Mouse (Mus musculus) neural tube, embryonic 10.5 days (tissue): ENCODE results near the gene Mmrn2.

Source experiments
- DNase-seq: peaks from one replicate; pipeline ENCODE4 v3.0.0-alpha.2; 2017; ENCODE audit warnings: low spot score; ENCODE audit errors: extremely low spot score

Gene Mmrn2

DNA sequence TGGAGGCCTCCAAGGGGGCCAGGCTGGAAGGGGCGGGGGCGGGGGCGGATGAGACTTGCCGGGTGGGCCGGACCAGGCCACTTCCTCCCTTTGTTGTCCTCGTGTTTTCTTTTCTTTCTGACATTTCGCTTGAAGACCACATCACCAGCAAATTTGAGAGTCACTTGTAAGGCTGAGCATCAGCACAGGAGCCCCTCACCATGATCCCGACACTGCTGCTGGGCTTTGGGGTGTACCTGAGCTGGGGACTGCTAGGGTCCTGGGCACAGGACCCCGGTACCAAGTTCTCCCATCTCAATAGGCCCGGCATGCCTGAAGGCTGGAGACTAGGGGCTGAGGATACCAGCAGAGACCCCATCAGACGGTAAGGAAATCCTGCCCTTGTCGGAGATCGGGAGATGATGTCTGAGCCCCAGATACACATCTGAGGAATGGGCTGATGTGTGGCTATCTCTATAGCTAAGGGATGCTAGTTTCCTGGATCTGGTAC, at the start of gene Mmrn2:
Mmrn2 (plus strand) TSS at position 51 of the 490 bp plus-strand sequence.
- DNase-seq = no peak

- DNase-seq = no peak
Measured at GRCm38 (mm10) chr14:34326606-34327005, 48.7 kb upstream of the Mmrn2 start.

GRCm38 (mm10) chr14:34327618-34328017, 47.6 kb upstream of the Mmrn2 start:
- DNase-seq = no peak

DNA sequence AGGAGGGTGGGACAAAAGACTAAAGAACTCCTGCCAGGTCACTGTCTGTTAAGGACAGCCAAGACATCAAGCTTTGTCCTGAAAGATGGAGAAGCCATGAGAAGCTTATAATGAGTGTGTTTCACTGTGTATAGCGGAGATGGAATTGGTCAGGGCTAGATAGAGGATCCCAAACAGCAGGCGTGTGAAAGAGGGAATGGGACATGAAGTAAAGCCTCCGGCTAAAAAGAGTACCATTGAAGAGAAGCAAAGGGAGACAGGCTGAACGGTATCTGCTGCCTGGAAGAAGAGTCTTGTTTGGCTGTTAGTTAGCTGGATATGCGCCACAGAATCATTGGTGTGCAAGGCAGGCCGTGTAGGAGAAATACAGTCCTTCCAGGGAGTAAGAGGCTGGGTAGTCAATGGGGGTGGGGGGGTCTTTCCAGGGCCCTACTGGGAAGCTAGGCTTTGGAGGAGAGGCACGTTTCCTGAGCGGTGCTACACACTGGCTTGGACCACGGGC, 44.6 kb upstream of the Mmrn2 start:
- no peak for DNase-seq

DNA sequence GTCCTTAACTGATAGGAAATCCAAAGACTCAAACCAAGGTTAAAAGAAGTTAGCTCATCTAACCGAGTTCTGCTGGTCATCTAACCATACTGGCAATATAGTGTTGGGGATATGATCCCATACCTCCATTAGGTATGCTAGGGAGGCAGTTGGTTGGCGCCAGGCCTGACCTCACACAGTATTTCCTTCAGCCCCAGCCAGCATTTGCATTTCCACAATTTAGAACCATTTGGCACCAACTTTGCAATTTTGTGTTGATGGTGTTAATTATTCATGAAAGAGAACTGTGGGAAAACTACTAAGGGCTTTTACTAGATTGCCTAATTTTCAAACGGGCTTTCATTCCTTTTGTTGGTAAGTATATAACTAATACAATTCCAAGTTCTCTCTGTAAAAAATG, 43.4 kb upstream of the Mmrn2 start:
- no peak for DNase-seq

DNA sequence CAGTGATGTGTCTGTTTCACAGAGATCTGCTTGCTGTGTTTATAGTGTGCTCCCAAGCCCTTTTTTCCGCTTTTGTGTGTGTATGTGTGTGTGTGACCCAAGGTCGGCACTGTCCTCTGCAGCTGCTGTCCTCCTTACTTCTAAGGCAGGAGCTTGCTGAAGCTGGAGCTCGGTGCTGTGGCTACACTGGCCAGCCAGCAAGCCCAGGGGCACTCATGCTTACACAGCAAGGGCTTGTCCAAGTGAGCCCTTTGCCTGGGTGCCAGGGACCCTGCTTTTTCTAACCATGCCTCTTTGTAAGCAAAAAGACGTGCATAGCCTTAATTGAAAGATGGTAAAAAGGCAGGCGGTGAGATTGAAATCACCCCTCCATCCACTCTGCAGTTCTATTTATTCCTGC, 42.8 kb upstream of the Mmrn2 start:
- no peak for DNase-seq

DNA sequence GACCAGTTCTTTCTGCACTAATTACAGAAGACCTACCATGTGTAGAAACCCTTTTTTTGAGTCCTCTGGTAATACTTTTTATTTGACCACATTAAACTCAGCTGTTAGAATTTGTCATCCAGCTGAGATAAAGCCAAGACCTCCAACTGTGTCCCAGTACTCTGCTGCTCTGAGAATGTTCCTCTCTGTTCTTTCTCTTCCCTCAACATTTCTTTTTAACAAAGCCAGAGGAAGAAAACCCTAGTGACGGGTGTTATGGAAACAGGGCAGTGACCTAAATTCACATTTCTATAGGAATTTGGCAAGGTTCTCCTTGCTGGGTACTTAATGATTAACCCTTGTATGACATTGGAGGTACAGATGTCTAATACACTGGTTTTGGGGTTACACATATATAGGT, 35.8 kb upstream of the Mmrn2 start:
- no peak for DNase-seq

GRCm38 (mm10) chr14:34341993-34342392, 33.3 kb upstream of the Mmrn2 start:
- DNase-seq = no peak

GRCm38 (mm10) chr14:34343078-34343477, 32.2 kb upstream of the Mmrn2 start:
- DNase-seq = no peak

DNA sequence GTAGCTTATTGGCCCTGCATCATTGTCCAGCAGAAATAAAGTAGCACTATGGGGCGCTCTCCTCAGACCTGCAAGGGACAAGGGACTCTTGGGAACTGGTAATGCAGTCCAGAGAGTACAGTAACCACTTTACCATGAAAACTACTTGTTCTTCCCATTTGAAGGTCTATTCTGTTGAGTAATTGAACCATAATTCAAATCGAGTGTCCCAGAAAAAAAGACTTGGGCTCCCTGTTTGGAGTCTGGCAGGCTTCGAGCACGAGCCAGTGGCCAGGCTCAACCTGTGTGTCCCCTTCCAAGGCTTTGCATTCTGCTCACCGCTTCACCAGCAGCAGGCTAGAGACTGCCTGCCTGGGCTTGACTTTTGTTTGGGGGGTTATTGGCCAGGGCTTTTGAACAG, 30.9 kb upstream of the Mmrn2 start:
- DNase-seq = no peak

DNA sequence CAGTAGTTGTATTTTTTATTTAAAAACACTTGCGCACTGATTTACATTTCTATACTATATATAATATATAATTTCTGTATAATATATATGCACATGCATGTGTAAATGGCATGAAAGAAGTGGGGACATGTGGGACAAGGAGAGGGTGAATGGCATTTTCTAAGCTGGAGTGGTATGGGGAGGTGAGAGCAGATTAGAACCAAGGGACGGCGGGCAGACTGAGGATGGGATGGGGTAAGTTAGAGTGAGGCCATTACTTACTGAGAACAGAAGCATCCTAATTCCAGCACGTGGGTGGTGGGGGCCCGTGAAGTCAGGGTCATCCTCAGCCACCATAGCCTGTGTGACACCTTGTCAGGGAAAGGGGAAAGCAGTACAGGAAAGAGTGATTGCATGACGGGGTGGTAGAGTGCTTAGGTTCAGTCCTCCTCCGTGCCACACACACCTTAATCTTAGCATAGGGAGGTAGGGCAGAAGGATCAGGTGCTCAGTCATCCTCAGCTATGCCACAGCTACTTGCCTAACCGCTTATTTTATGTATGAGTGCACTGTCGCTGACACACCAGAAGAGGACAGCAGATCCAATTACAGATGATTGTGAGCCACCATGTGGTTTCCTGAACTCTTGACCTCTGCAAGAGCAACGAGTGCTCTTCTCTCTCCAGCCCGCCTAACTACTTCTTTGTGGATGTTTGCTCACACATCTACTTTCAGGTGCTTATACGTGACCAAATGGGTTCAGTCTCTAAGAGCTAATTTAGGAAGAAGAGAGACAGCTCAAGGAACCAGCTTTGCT, 29.3 kb upstream of the Mmrn2 start:
- peak; percentile 26 for DNase-seq

- no peak for DNase-seq
Measured at GRCm38 (mm10) chr14:34347084-34347483, 28.2 kb upstream of the Mmrn2 start.

GRCm38 (mm10) chr14:34348301-34348700, 27.0 kb upstream of the Mmrn2 start:
- no peak for DNase-seq

DNA sequence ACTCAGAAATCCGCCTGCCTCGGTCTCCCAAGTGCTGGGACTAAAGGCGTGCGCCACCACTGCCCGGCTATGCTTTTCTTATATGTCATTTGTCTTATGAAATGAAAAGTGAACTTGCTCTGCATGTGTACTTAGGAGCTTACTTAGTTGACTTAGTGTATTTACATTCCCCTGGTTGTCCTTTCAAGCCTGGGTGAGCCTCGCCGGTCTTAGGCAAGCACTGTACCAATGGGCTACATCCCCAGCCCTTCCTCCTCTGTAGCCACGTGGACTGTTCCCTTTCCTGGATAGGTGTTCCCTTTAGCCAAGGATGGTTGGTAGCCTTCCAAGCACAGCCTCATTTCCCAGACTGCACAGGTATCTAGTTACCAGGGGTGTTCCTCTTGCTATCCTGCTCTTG, 26.3 kb upstream of the Mmrn2 start:
- DNase-seq = no peak

DNA sequence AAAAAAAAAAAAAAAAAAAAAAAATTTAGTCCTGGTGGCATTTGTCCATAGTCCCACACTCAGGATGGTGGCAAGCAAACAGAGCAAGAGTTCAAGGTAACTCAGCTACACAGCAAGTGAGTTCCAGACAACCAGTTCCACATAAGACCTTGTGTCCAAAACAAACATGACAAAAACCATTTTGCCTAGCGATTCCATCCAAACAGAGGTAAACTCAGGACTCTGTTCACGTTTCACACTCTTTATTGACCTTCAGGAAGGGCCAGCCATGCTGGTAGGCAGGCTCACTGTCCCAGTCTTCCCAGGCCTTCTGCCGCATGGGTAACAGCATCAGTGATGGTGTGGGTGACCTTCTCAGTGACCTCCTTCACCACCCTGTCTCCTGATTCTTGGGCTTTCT, 23.6 kb upstream of the Mmrn2 start:
- DNase-seq = no peak

GRCm38 (mm10) chr14:34352523-34352922, 22.7 kb upstream of the Mmrn2 start:
- no peak for DNase-seq

DNA sequence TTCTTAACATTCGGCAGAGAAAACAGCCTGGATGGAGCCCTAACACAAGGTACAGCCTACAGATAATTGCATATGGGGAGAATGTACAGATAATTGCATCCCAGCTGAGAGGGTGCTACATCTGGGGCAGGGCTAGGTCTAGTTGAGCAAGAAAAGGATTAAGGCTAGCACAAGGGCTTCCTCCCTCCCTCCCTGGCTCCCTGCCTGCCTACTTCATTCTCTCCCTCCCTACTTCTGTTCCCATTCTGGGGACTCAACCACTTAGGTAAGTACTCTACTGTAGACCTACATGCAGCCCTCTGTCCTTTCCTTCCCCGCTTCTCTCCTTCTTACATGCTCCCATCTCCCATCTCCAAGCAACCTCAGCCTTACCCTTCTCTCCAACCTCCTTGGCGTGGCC, 21.9 kb upstream of the Mmrn2 start:
- DNase-seq = no peak

DNA sequence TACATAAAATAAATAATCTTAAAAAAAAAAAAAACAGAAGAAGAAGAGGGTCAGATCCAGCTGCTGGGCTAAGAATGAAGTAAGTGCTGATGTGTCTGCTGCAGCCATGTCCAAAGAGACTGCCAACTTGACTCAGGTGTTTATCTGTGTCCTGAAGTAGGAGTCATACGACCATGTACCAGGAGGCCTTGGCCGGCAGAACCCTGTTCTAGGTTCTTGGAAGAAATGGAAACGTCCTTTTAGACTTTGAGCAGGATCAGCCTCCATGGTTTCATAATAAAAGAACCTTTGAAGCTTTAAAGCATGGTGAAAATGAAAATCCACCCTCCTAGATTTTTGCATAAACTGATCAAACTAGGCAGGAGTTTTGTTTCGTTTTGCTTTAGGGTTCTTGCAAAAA, 20.8 kb upstream of the Mmrn2 start:
- DNase-seq = no peak

- DNase-seq = no peak
Measured at GRCm38 (mm10) chr14:34355301-34355700, 20.0 kb upstream of the Mmrn2 start, which contains the start of gene Fam25c. Gene Fam25c, minus strand, starts transcription at chr14:34355433.

- DNase-seq = no peak
Measured at GRCm38 (mm10) chr14:34357671-34358455, 17.4 kb upstream of the Mmrn2 start.

DNA sequence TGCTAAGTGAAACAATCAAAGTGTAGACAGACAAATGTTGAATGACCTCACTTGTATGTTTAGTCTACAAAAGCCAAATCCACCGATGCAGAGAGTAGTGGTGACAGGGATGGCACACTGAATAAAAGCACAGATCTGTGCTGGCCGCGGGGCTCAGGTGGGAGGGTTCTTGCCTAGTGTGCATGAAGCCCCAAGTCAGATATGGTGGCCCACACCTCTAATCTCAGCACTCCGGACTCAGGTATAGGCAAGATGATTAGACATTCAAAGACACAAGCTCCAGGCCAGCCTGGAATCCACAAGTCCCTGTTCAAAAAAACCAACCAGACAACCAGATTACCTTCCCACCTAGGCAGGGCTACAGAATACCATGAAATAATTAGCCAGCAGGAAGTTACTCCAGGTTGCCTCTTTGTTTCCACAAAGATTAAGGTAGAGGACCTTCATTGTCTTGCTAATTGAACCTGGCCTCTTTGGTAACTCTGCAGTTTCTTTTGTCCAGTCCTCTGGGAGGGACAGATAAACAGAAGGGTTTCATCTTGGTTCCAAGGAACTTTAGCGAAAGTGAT, 15.5 kb upstream of the Mmrn2 start:
- no peak for DNase-seq

DNA sequence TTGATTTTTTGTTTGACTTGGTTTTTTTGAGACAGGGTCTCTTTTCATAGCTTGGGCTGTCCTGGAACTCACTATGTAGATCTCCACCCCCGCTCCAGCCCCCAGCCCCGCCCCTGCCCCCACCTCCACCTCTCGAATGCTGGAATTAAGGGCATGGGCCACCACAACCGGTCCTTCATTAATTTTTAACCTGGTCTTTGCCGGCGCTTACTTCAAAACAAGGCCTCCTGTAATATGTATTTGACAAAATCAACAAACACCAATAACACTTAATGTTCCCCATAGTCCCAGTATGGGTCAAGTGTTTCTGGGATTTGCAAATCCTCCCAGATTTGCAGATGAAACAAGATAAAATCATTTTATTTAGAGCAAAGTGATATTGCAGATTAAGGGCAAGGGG, 15.0 kb upstream of the Mmrn2 start:
- no peak for DNase-seq
